ENCODE assay signal across 18 mouse cellular contexts in the genomic region with DNA sequence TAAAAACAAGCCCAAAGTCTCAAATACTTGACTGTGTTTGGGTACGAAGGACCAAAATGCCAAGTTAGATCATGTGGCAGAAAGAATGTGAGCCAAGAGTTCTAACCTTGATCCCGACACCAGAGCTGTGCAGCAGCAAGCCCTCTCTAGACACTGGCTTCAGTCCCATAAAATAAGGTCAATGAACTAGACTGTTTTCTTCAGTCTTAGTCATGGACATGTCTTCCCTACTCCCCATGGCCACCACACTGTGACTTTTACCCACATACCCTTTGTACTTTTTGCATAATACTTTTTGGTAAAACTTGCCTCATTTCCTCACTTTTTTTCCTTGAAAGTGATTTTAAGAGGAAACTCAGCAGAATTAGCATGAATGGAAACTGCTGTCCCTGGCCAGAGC.
"Had no signal": no experiment of that assay in that cellular context is flagged by ENCODE, and none has a peak within 500 bp of the region (broad histone marks: within the 10 kb centered on the region; RNA-seq: fewer than 3 reads in every experiment).

No protein-coding gene starts in this region.

- H3K27ac ChIP-seq: left cerebral cortex, adult 2 months; liver, embryonic 14.5 days; lung, embryonic 15.5 days; midbrain, embryonic 10.5 days; midbrain, embryonic 13.5 days; neural tube, embryonic 13.5 days; stomach, embryonic 15.5 days had no signal

- DNase-seq: kidney, postnatal 10 days; layer of hippocampus, postnatal 36 days; lung, adult 18-20 months; lung, postnatal 10 days; lung, postnatal 36 days; retina, postnatal 1 day; right cerebral cortex, postnatal 25 days; spleen, adult 18-20 months; thymus, postnatal 25 days had no signal

- H3K27me3 ChIP-seq: lung, embryonic 15.5 days; megakaryocyte, embryonic 14.5 days; midbrain, embryonic 13.5 days; neural tube, embryonic 13.5 days; stomach, embryonic 15.5 days had no signal

- H3K4me3 ChIP-seq: left cerebral cortex, adult 2 months; lung, embryonic 15.5 days; megakaryocyte, embryonic 14.5 days; midbrain, embryonic 10.5 days; midbrain, embryonic 13.5 days; myocyte; neural tube, embryonic 13.5 days; stomach, embryonic 15.5 days had no signal

- H3K4me1 ChIP-seq: lung, embryonic 15.5 days; megakaryocyte, embryonic 14.5 days; midbrain, embryonic 10.5 days; midbrain, embryonic 13.5 days; neural tube, embryonic 13.5 days; stomach, embryonic 15.5 days had no signal

- H3K36me3 ChIP-seq: lung, embryonic 15.5 days; midbrain, embryonic 10.5 days; midbrain, embryonic 13.5 days; neural tube, embryonic 13.5 days; stomach, embryonic 15.5 days had no signal
